Mouse (Mus musculus) liver, adult 2 months (tissue): Measurements from ENCODE around the gene Ubac2.
"Not testable (repeated sequence)": the region's sequence is repeated elsewhere in the genome, so short reads cannot be mapped to it uniquely, and the experiment has no call there.

Experiments
- CTCF ChIP-seq: fragments of 200-500 bp; IDR thresholded peaks from 2 replicates; pipeline ENCODE4 v1.5.1; 2011; ENCODE audit warnings: low read depth, low read length, control low read depth
- POLR2A ChIP-seq: fragments of 200-500 bp; IDR thresholded peaks from 2 replicates; pipeline ENCODE4 v1.6.1; 2011; ENCODE audit warnings: low read length, control low read depth; ENCODE audit not compliant: insufficient read depth; ENCODE audit errors: extremely low read depth

GRCm38 (mm10) chr14:121876190-121876589 lies 2.2 kb upstream of the Ubac2 start:
- TF ChIP-seq CTCF, POLR2A: not testable (repeated sequence)
